Mouse (Mus musculus): ENCODE data around the gene Lrrc29.

The Lrrc29 gene

DNA sequence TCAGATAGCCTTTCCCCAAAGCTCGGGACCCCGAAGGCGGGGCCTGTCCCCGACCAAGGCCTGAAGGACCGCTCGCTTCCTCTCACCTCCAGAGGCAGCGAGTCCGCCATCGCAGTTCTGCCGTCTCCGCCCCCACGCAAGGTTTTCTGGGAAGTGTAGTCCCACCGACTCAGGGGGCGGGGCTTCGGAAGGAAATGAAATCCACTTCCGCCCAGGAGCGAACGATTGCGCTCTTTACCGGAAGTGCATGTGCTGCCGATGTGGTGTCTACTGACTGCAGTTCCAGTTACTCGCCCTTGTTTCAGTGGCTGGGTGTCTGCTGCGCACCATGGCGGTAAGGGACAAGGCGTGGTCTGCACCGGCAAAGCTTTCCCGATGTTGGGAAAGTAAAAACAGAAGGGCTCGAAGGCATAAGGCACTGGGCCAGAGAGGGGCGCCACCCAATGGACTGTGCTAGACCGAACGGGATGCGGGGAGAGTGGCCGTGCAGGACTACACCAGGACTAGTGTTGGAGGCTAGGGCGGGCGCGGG lies at the start of gene Lrrc29, which contains the start of gene Tmem208:
Gene Lrrc29, minus strand, starts transcription at position 138 of the 532 bp plus-strand sequence.
Gene Tmem208, plus strand, starts transcription at position 214 of the 532 bp plus-strand sequence.
- peak; percentile 99 for DNase-seq

DNA sequence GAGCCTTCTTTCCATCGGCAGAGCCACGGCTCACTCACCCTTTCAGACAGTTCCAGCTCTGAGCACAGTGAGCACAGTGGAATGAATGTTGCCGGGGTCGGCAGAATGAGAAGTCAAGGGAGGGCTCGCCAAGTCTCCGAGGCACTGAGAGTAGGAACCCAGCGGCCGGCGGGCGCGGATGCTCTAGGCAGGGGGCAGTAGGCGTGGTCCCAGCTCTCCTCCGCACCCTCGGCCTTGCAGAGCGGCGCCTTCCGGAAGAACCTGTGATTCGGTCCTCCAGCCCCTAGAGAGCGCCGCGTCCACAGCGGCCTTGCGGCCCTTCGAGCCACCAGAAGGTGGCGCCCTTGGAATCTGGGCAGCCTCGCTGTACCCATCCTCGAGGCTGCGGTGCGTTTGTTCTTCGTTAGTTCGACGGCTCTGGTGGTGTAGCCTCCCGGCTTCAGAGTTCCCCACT lies 48.5 kb upstream of the Lrrc29 start:
- peak; percentile 60 for DNase-seq

DNA sequence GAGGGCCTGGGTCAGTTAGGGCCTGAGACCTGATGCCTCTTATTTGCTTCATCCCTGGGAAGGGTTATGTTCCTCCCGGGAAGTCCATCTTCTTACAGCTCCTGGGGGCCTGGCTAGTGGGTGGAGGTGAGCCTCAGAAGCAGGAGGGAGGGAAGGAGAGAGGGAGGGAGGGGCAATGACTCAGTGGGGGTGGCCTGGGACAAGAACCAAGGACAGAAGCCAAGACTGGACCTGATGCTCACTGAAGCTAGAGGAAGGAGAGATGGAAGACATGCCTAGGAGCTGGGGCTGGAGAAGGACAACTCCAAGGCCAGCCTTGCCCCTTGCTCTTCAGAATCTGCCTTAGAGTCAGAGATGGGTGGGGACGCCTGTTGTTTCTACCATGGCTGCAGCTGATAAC lies 47.0 kb upstream of the Lrrc29 start, which contains the start of gene Plekhg4:
Gene Plekhg4, plus strand, starts transcription at position 243 of the 400 bp plus-strand sequence.
- DNase-seq: no peak

DNA sequence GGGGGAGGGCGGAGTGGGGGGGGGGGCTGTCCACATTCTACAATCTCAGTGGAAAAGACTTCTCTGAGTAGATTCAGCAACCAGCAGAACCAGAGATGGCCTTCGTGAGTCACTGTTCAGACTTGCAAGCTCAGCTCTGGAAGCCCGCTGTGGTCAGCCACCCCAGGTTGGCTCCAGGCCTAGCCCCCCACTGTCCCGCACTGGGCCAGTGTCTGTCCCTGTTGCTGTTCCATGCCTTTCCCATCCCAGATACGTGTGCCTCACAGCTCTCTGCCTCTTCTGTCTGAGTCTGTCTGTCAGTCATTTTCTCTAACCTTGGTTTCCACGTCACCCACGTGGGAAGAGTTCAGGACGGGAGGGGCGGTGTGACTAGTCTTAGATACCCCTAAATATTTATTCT lies 46.4 kb upstream of the Lrrc29 start:
- DNase-seq: no peak

DNA sequence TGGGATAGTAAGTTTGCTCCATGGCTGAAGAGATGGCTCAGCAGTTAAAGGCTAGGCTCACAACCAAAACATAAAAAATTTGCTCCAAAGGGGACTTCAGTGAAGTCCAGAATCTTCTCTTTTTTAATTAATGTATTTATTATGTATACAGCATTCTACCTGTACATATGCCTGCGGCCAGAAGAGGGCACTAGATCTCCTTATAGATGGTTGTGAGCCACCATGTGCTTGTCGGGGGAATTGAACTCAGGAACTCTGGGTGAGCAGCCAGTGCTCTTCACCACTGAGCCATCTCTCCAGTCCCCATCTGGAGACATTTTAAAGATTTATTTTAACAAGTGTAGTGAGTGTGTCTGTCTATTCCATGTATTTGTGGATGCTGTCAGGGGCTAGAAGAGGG lies 41.0 kb upstream of the Lrrc29 start:
- no peak for DNase-seq

DNA sequence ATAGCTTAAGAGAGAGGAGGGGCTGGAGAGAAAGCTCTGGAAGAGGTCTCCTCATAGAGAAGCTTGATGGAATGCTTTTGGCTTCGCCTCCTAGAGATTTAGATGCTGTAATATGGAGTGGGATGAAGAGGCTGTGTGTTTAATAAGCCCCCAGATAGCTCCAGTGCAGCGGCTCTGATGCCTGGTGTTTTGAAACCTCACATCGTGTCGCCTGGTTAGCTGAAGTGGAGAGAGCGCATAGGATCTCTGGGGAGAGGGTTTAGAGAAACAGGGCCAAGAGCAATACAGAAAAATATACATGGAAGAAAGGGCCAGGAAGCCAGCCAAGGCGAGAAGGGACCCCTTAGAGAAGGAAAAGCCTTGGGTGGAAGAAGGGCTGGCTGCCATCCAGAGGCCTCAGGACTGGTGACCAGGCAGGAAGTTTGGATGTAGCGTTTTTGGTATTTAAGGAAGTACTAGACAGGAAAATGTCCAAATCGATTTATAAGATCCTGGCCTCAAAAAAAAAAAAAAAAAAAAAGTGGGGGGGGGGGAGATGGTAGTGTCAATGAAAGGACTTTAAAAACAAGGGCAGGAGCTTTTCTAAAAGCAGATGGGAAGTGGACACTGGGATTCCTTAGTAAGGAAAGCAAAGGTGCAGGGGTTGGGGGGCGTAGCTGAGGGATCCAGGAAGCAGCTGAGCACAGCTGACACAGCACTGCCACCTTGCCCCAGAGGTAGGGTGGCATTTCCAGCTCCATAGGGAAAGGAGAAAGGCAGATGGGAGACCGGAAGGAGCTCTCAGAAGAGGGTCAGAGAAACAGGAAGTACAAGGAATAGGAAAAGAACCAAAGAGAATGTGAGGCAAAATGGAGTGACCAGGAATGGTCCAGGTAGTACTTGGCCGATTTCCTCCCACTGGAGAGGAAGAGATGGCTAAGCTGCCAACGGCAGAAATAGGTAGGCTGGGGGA lies 35.9 kb upstream of the Lrrc29 start:
- no peak for DNase-seq

DNA sequence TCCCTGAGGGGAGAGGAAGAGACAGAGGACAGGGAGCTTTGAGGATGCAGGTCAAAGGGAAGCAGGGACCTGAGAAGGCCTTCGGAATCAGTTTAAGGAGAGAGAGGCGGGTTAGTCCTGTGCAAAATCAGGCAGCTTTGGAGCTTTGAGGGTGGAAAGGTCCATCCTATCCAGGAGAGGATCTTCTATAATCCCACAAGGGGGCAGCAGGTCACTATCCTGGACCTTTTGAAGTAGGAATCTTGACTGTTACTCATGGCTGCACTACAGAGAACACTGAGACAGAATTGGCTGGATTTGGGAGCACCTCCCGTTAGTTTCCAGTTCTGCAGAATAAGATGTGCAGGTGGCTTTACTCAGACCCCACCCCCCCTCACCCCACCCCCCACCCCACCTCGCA lies 33.6 kb upstream of the Lrrc29 start:
- no peak for DNase-seq

DNA sequence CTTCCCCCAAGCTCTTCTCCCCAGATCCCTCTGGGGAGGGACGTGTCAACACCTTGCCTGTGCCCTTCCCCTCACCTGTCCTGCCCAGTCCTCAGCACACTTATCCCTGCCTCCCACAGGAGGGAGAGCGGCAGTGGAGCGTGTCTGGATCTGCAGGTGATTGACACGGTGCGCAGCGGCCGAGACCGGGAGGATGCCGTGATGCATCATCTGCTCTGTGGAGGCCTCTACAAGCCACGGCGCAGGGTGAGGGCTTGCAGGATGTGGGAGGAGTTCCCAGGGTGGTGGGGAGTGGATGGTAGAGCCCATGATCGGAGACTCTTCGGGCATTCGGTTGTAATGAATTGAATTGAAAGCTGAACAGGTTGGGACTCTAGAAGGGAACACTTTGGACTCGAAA lies 33.1 kb upstream of the Lrrc29 start:
- DNase-seq: no peak

DNA sequence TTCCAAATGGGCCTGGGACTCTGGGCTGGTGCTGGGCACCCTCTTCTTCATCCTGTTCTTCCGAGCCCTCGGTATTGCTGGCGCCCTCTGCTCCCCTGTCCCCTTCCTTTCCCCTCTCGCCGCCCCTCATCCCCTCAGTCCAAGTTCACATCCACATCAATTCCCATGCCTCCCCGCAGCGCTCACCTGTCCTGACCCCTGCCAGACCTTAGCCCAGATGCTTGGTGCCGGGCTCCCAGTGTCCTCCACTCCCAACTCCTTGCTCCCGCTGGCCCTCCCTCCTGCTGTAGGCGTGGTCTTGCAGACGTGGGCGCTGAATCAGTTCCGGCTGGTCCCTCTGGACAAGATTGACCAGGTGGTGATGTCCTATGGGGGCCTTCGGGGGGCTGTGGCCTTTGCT lies 30.6 kb upstream of the Lrrc29 start:
- DNase-seq: no peak

DNA sequence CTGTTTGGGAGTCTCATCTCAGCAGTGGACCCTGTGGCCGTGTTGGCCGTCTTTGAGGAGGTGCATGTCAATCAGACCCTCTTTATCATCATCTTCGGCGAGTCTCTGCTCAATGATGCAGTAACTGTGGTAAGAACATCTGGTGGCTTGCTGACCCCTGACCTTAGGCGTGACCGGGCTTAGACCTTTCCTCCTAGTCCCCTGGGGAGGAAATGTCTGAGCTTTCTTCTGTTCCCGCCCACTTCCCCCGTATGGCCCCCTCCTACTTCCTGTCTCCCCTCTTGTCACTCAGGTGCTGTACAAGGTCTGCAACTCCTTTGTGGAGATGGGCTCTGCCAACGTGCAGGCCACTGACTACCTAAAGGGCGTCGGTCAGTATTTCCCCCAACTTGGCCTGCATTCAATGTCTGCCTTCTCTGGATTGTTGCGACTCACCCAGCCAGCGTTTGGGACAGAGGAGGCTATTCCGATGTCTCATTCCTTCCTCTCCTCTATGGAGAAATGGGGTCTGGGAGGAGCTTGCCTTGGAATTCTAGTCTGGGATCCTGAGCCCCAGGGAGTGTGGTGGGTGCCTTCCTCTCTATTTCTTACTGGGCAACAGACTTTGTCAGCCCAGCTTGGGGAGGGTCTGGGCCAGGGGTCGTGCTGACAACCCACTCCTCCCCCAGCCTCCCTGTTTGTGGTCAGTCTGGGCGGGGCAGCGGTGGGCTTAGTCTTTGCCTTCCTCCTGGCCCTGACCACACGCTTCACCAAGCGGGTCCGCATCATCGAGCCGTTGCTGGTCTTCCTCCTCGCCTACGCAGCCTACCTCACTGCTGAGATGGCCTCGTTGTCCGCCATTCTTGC lies 29.3 kb upstream of the Lrrc29 start:
- DNase-seq: no peak

DNA sequence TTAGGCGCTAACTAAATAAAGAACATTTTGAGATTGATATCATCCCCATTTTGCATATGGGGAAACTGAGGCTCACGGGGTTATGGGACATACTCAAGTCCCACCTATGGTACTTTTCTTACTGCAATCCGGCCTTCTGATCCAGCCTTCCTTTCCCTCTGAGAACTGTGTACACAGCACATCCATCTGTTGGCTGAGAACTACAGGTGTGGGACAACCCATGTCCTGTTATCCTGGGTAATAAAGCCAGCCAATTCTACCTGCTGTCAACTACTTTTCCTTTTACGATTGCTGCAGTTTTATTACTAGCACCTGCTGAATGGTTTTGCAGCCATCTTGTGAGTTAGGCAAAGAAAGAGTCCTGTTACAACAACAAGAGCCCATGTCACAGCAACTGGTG lies 28.5 kb upstream of the Lrrc29 start:
- no peak for DNase-seq

DNA sequence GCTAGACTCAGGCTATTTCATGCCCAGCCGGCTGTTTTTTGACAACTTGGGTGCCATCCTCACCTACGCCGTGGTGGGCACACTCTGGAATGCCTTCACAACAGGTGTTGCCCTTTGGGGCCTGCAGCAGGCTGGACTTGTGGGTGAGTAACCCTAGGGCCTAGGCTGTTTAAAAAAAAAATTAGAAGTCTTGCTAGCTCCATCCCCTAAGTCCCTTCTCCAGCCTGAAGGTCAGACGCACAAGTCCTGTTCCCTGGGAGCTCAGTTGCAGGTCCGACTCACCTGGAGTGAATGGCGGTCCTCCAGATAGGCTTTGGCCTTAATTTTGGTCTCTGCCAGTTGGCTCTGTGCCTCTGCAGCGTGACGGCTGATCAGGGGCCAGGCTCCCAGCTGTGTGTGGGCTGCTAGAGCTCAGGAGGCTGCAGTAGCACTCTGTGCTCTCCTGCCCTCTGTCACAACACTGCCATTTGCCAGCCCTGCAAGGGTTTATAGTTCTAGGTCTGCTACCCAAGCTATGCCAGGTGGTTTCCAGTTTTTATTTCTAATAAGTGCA lies 27.6 kb upstream of the Lrrc29 start:
- no peak for DNase-seq

DNA sequence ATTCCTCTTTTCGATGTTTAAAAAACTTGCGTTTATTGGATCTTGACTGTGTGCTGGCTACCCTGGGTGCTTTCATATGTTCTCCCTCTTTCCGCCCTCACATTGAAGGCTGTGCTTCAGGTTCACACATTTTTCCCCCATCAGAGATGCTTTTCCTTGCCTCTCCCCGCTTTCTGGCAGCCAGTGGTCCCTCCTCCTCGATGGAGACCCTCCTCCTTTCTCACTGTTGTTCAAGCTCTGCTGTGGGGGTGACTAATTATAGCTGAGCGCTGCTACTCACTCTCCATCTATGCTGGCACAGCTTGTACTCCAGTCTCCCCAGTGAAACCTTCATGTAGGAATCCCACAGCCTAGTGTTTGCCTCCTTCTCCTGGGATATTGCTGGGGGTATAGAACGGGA lies 24.1 kb upstream of the Lrrc29 start:
- DNase-seq: no peak

DNA sequence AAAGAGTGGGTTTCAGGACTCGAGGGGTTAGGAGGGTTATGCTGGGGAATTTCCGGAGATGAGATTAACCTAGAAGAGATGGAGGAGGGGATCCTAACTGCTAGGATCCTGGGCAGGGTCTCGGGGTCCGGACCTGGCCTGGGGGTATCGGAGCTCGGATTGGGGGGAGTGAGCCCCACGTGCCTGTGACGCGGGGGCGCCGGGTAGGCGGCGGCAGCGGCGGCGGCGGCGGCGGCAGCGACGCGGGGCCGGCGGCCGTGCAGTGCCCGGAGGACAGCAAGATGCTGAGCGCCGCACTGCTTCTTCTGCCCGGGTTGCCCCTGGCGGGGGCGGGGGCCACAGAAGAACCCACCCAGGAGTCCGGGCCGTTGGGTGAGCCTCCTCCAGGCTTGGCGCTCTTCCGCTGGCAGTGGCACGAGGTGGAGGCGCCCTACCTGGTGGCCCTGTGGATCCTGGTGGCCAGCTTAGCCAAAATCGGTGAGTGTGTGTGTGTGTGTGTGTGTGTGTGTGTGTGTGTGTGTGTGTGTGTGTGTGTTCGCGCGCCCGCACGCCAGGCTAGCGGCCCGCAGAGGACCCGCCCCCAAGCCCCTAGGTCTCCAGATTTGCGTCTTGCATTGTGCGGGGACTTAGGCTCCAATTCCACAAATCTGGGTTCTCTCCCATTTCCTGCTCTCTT lies 23.2 kb upstream of the Lrrc29 start:
- no peak for DNase-seq

DNA sequence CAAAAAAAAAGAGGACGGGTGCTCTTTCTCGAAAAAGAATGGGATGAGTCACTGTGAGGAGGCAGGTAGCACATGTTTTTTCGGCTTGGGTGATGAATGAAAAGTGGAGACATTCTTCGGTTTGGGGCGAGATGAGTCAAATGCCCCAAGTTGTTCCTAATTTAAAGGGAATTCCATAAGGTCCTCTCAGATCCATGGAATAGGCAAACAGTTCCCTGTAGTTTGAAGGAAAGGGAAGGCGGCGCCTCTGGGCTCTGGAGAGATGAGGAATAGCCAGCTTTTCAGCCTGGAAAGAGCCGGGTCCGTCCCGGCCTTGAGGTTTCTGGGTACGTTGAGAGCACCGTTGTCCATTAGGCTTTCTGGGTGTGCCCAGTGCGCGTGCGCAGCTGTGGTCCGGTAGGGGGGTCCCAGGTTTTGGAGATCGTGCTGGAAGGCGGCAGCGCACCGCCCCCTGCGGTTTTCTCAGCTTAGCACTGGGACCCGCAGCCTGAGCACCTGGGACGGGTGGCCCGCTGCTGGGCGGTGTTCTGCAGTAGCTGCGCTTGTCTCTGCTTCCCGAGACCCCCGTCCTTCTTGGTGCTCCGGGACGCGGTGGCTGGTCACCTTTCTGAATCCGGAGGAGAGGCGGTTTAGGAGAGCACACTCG lies 22.5 kb upstream of the Lrrc29 start, which contains the start of gene Slc9a5:
Gene Slc9a5, plus strand, starts transcription at position 394 of the 646 bp plus-strand sequence.
- peak; percentile 59 for DNase-seq

DNA sequence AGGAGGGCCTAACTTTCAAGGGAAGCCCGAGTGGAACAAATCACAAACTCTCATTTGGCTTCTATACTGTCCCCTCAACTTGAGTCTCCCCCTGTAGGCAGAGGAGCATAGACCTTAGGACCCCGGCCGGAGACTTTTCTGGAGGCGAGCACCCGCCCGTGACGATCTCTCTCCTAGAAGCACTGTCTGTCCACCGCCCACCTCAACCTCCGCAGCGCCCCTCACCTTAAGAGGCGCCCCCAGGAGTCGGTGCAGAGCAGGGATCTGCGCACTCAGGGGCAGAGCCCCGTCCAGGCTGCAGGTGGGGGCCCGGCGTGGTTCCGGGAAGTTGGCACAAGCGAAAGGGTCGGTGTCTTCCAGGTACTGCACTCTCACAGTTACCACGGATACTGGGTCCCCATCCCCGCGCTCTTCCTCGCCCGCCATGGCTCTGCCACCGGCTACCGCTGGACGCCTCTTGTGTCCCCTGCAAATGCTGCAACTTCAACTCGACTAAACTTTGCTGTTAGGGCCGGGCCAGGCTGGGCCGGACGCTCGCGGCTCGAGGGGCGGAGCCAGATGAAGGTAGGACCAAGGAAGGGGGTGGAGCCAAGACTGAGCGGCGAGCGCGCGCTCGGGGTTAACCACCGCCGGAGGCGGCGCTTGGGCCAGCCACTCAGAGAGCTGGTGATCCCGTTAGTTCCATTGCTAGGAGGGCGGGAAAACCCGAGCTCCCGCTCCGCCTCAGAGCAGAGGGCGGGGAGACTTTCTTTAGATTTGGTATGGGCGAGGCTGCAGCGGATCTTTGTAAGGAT lies 21.5 kb upstream of the Lrrc29 start, which contains the start of gene Fhod1:
Gene Fhod1, minus strand, starts transcription at position 526 of the 794 bp plus-strand sequence.
- DNase-seq: peak; percentile 96

DNA sequence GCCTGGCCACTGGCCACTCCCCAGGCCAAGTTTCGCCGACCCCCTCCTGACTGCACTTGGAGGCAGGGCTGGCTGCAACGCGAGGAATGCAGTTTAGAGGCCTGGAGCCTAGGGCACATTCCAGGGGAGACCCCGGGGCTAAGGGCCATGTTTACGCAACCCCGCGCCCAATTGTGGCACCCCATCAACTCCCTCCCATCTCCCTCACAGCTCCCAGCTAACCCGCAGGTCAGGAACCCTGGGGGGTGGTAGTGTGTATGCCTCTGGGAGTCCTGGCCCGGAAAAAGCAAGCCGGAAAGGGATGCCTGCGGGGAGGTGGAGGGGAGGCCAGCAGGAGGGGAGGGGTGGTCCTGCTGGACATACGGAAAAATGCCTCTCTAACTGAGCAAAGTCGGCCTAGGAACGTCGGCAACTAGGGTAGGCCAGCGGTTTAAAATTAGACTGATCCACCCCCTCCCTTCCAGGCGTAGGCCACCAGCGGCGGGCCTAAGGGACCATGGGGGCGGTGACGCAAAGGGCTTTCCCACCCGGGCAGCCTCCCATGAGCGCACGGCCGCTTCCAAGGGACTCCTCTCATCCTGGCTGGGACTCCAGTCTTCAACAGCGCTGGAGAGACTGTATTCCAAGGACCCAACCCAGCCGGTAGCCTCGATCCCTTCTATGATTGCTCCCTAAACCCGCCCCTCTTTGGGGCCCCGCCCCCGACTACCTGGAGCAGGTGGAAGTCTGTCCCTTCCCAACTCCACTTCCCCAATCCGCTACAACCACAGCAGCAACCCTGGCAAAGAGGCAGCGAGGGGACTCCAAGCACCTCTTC lies 20.7 kb upstream of the Lrrc29 start:
- DNase-seq: no peak

DNA sequence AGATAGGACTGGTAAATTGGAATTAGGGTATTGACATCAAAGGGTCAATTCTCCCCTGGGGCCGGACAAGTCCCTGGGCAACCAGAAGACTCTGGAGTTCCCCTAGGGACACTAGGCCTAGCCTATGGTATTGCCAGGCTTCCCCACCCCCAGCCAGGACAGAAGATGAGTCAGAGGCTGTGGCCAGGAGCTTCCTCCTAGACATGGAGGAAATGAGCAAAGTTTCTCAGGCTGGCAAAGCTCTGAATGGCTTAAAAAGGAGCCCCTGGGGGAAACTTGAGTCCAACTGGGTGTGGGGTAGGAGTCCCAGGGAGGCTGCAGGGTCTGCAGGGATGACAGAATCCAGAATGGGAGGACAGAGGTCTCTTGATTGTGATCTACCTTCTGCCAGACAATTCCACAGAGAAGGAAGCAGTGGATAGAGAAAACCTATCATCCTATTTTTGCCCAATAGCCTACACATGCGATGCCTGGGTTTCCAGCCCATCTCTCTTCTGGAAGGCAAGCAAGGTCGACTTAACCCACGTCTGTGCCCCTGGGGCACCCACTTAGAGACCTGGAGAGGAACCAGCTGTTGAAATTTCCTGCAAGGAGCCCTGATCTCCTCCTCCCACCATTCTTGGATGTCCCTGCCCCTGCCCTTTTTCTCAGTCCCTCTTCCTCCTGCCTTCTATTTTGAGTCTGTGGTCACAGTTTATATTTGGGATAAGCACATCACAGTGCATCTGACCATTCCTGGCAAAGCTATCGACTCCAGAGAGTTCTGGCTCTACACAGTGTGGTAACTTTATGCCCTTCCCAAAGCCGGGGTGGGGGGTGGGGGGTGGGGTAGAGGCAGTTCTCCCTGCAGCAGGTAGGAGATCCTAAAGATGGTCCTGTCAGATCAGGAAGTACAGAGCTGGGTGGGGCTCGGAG lies 19.2 kb upstream of the Lrrc29 start:
- no peak for DNase-seq

Data from liver (tissue).